Mouse (Mus musculus): ENCODE results near the gene Chp1.
"Not testable (repeated sequence)": the region's sequence is repeated elsewhere in the genome, so short reads cannot be mapped to it uniquely, and the experiment has no call there.

The Chp1 gene

DNA sequence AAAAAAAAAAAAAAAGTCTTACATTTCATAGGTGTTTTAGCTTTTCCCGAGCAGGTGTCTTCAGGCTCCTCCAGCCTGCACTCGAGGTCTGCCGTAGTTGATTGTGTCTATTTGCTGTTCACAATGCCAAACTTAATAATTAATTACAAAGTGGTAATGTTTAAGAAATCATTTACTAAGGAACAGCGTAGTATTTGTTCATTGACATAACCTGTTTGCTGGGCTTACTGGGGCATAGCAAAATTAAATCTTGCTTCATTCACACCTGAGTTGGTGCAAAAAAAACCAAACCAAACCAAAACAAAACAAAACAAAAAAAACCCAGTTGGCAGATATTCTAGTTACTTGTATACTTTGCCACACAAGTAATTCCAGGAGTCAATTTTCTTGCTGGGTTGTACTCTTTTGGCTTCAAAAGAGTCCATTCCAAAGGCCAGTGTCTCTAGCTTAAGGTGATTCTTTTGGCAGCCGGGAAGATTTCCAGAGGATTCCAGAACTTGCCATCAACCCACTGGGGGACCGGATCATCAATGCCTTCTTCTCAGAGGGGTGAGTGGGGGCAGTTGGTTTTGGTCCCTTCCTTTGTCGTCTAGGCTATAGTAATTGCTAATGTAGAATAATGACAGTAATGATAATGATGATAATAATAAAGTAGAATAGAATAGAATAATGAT lies 18.8 kb downstream of the Chp1 start:
- DNase-seq, result peak; percentile 18

DNA sequence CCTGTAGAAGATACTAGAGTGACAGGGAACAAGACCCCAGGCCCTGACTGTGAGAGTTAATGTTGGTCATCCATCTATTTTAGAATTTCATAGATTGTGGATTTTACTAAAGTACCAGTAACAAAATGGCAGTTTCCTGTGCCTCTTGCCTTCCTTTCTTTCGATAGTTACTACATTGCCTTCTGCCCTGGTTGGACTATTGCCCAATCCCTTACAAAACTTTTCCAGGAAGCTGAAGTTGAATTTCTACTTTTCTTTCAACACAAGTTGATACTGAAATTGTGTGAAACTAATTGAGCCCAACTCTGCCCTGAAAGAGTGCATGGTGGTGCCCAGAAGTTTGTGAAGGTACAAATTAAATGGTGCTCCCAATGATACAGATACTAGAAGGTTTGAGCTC lies 25.0 kb downstream of the Chp1 start:
- no peak for DNase-seq

DNA sequence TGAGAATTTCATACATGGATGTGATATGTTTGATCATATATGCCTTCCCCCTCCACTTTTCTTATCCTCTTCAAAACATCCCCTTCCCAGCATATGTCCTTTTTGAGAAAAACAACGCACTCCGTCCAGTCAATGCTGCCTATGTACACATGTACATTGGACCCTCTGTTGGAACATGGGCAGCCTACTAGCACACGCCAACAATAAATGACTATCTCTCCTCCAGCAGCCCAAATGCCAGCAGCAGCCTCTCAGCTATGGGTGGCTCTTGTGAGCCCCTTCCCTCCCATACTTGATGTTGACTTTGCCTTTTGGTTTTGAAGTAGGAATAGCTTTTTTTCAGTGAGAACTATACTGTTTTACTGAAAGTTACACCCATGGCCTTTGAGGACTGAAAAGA lies 34.1 kb downstream of the Chp1 start:
- no peak for DNase-seq

DNA sequence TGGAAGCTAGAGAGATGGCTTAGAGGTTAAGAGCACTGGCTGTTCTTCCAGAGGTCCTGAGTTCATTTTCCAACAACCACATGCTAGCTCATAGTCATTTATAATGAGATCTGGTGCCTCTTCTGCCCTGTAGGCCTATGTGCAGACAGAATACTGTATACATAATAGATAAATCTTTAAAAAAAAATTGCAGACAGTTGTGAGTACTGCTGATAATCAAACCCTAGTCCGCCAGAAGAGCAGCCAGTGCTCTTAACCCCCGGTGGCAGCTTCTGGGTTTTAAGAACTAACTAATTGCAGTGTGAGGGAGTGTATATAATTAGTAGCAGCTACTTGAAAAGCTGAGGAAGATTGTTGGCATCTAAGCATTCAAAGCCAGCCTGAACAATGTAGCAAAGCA lies 35.9 kb downstream of the Chp1 start:
- DNase-seq, result no peak

DNA sequence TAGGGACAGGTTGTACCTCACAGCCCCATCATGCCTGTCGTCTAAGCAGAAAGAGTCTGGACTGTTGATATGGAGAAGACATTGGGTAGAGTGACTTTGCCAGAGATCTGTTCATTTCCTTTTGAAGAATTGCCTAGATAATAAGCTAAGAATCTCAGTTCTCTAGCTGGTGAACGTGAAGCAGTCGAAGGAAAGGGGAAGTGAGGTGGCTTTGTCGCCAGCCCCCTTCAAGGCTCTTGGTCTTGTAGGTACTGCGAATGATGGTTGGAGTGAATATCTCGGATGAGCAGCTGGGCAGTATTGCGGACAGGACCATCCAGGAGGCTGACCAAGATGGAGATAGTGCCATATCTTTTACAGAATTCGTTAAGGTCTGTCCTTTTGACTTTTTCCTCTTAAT lies 36.8 kb downstream of the Chp1 start:
- DNase-seq, result no peak

DNA sequence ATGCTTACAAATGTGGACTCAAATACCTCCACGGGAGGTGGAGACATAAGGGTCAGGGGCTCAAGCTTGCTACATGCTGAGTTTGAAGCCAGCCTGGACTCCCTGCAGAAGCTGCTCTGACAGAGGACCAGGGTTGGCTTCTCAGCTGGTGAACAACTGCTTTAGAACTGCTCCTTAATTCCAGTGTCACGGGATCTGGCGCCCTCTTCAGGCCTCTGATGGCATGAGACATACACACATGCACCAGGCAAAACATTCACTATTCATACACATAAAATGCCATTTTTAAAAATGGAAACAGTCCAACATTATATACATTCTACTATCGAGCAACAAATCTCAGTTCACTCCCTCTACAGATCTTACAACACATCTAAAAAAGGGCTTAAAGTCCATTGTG lies 39.9 kb downstream of the Chp1 start:
- peak; percentile 80 for DNase-seq

DNA sequence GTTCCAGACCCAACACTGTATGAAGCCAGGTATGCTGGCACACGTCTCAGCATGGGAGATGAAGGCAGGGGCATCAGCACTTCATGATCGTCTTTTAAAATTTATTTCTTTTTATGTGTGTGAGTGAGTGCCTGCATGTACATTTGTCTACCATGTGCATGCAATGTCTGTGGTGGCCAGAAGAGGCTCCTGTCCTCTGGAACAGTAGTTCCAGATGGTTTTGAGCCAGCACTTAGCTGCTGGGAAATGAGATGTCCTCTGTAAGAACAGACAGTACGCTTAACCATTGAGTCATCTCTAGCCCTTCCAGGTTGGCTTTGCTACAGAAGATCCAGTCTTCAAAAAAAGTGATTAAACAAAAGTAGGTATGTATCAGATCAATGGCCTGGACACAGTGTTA lies 43.8 kb downstream of the Chp1 start:
- peak; percentile 12 for DNase-seq

DNA sequence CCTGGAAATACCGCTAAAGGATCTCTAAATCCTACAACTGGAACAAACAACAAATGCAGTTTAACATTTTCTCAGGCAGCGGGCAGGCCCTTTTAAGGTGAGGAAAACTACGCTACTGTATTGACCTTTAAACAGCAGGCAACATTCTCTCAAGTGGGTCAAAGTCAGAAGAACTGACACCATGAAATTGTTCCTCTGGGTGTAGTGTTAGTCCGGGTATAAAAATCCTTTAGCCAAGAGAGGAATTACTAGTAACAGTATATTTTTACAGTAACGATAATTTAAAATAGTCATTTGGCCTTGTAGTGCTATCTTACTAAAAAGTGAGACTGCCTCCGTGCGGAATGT lies 46.2 kb downstream of the Chp1 start:
- no peak for DNase-seq

DNA sequence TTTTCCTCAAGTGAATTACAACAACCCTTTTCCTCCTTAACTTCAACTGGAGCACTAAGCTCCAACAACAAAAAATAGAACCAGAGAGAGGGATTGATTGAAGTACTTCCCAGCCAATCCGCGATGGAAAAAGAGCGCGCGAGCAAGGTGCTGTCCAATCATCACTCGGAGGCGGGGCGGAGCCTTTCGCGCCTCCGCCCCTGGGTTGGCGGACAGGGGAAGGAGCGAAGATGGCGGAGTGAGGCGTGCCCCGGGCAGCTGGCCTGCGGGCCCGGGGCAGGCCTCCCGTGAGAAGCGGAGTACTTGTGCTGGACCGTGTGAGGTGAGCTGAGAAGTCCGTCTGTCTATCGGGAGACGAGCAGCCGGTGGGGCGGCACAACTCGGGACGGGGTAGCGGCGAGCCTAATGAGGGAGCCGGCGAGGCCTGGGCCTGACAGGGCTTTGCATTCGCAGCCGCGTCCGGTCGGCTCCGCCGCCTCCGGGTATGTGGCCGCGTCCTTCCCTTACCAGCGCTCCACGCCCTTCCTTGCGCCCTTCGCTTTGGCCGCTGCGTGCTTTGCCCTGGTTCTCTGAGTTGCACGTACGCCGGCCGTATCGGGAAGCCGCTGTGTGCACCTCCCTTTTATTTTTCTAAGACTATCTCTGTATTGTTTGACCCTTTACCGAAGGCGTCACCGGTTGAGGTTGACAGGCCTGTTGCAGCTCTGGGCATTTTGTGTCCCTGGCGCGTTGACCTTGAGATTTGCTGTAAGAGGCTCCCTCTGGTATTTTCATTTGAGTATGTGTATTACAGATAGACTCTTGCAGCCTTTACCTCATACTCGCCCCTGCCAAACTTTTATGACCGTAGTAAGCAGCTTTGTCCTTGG lies 46.9 kb downstream of the Chp1 start:
- DNase-seq, result peak; percentile 99

DNA sequence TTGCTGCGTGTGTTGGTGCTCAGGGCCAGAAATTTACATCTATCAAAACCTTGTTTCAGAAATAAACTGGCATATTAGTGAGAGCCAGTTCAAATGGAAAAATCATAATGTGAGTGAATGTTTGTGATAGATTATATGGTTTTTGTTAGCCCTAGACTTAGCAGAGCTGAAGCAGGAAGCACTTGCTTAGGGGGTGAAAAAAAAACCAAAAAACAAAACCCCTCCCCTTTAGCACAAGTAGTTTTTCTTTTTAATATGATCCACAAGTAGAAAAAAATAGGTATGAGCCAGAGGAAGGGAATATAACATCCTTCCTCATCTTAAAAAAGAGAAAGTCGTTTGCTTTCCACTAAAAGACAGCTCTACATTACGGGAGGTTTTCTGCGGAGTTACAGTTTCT lies 47.8 kb downstream of the Chp1 start:
- DNase-seq, result no peak

DNA sequence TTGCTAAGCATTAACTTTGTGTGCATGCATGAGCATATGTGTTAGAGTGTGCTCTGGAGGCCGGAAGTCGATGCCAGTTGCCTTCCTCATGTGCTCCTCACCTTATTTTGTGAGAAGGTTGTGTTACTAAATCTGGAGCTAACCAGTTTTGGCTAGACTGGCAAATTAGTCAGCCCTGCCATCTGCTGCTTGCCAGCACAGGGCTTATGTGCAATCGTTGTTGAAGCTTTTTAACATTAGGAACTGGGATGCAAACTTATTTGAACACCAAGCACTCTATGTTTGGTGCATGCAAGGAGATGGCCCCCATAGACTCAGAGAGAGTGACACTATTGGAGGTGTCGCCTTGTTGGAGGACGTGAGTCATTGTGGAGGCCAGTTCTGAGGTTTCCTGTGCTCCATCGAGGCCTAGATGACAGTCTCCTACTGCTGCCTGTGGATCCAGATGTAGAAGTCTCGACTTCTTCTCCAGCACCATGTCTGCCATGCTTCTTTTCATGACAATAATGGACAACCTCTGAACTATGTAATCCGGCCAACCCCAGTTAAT lies 49.4 kb downstream of the Chp1 start:
- DNase-seq, result no peak

DNA sequence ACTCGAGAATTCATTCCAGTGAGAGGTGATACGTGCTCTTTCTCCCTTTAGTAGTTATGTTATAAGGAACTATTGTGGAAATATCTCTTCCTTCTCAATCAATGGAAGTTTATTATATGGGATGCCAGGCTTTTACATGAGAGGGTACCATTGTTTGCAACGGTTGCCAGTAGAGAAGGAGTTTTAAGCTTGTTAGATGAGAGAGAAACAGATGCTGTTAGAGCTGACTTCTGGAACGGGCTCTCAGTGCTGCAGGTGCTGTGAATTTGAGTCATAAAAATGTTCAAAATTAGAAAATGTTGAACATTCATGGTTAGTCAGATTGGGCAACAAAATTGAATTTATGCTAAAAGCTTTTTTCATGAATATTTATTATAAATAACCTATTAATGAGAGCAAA lies 53.5 kb downstream of the Chp1 start:
- DNase-seq, result no peak

DNA sequence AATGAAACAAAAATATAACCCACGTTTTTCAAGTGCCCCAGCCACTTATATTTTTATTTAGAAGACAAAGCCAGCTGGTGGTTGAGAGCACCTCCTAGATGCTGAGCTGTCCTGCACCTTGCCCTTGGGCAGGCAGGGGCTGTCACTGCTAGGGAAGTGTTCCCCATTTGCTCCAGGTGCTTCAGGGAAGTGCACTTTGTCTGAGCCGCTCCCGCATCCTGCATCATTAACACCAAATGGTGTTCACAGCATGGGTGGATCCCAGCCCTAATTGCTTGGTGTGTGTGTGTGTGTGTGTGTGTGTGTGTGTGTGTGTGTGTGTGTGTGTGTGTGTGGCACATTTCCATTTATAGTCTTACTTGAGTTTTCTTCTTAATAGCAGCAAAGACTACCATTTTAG lies 54.1 kb downstream of the Chp1 start:
- DNase-seq, result not testable (repeated sequence)

DNA sequence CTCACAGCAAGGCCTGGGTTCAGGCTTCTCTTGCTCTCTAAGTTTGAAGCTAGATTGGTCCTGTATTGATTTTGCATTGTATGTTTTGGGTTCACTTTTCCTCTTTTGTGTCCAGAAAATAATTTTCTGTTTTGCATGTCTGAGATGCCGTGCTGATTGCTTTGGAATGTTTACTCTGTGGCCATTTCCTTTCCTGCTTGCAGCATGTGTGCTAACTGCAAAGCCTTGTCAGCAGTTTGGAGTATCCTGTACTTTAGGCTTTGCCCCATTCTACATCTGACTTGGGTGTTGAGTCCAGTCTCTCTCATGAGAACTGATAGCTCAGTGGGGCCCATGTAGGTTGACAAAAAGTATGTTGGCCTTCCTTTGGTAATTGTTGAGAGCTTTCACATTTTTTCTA lies 55.0 kb downstream of the Chp1 start:
- peak; percentile 20 for DNase-seq

DNA sequence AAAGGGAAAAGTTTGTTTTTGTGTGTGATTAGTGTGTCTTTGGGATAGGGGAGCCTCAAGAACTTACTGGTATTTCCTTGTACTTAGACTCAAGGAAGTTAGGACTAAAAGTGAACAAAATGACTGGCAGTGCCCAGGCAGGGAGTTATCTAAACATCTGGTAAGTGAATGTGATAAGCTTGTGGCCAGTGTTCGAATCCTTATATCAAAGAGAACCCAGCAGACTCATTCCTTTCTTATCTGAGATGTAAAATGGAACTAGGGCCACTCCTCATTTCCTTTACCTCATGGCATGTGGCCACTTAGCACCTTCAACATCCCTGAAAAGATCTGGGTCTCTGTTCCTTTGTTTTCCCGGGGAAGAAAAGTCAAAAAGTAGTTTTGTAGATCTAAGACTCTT lies 56.4 kb downstream of the Chp1 start:
- DNase-seq, result no peak

DNA sequence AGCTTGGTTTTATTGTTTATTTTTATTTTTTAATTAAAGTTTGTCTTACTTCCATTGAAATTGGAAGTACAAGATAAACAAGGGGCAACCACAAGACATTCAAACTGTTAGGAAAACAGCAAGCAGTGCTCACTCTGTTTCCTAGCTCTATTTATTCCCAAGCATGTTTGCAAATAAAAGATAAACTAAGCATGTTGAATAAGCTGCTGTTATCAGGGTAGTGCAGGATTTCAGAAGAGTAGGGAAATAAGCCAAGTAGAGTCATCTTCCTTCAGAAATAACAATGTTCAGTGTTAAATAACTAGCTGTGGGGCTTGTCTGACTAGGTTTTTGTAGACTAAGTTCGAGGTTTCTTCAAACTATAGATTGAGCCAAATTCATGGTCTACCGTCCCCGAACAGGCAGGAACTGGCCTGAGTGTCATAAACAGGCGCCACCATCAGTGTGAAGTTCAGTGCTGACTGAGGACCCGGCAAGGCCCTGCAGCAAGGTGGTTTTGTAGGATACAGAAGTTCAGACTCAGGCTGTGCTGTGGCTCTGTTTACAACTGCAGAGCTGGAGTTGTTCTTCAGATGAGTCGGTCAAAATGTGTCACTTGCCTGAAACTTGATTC lies 58.0 kb downstream of the Chp1 start:
- no peak for DNase-seq

DNA sequence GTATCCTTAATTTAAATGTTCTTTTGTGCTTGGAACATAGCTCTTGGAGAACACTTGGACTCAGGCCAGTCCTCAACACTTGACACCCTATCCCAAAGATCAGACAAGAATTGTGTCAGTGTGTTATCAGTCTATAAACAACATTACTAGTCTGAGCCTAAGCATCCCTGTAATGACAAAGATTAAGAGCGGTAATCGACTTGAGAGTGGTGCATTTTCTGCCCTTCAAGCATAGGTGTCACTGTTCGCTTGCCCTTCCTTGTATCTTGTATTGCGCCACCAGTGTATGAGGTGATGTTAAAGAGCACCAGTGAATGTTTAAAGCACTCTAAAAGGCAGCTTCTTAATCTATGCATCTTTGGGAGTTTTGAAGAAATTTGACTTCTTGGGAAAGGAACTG lies 59.5 kb downstream of the Chp1 start:
- no peak for DNase-seq

DNA sequence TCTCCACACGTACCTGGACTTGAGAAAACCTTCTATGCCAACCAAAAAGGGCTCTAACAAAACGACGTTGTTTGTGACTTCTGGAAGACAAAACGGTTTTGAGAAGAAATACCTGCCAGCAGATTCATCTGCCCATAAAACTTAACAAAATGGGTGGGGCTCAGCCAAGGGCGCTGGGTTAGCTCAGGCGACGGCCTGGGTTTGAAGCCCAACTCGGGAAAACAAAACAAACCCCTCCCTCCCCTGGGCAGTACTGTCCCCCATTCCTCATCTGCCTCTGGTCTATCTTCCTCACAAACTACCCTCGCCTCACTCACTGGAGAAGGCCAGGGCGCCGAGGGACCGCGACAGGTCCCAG lies 70.3 kb downstream of the Chp1 start:
- DNase-seq, result no peak

DNA sequence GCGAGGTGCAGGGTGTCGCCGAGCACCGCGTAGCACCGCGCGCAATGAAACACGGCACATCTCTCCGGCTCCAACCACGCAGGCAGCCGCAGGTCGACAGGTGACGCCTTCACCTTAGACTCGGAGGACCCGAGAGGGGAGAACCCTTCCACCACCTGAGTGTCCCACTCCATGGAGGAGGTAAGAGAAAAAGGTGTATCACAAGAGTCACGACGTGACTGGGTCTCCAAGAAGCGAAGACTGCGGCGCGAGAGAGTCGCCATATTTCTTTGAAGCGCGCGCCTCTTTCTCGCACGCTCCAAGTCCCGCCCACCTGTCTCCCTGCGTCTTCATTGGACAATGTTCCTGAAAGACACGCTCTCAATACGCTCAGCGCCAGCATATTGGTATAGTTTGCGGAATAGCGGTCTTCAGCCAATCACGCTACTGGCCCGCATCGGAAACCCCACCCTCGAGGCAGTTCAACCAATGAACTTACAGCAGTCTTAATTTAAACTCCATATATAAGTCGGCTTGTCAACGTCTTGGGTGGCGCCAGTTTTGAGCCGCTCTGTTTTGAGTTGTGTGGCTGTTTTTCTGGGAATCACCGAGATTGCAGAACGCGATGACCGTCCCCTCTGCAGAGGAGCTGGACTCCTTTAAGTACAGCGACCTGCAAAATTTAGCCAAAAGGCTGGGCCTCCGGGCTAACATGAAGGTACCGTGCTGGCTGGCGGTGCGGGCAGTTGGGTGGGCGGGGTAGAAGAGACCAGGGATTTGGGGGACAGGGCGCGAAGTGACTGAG lies 70.9 kb downstream of the Chp1 start, which contains the start of the genes Nusap1 and Oip5:
Gene Nusap1 (plus strand): TSS at position 100 of the 784 bp plus-strand sequence.
Gene Oip5 (minus strand): TSS at position 271 of the 784 bp plus-strand sequence.
- DNase-seq, result peak; percentile 95

DNA sequence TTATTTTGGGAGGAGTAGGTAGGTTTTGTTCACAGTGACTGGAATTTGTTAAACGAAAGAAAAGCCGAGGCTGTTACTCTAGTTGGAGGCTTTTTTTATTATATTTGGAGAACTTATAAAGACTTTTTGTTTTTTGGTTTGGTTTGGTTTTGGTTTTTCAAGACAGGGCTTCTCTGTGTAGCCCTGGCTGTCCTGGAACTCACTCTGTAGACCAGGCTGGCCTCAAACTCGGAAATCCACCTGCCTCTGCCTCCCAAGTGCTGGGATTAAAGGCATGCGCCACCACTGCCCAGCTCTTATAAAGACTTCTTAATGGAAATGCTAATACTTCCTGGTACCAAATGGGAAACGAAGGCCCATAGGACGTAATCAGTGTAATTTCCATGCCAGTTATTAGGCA lies 71.5 kb downstream of the Chp1 start:
- not testable (repeated sequence) for DNase-seq

DNA sequence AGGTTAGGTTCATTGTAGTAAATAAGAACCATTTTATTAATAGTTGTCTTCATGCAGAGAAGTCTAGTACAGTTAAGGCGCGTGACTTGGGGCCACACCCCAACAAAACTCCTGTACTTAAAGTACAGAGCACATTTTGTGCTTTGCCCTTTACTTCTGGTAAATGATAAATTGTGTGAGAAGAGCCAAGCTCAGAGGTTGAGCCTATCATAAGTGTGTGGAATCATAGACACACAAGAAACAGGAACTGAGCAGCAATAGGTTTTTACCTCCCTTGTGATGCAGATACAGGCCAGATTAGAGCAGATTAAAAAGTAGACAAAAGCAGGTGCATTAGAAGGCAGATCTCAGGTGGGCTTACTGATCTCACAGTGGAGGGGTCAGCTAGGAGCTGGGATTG lies 73.8 kb downstream of the Chp1 start:
- no peak for DNase-seq

All from kidney, postnatal 10 days (tissue).